Mouse (Mus musculus) neural tube, embryonic 14.5 days (tissue): ENCODE data around the gene Krtap4-13. TPM values are rescaled to one million over a fixed set of nuclear protein-coding genes. Genes with fewer than 3 reads are reported as not detected.

Source experiments
- polyA plus RNA-seq: library from polyadenylated mRNA; unstranded; fragments of >200 nt; fragmentation: Nextera tagmentation; extraction: Ambion mirVana; gene quantifications from 2 replicates; pipeline ENCODE4 v1.2.1, GENCODE M21; 2014

Gene Krtap4-13
- polyA plus RNA-seq, 1 experiment from 2014 or later, result not detected

Other genes starting within 250 kb of the Krtap4-13 start
- gene Krtap3-1, start 243.3 kb downstream of the Krtap4-13 start, polyA plus RNA-seq, result not detected in 2 replicates
- not detected in 2 replicates for gene Krtap1-5, start 228.9 kb downstream of the Krtap4-13 start, polyA plus RNA-seq
- gene Krtap1-4, start 226.2 kb downstream of the Krtap4-13 start, polyA plus RNA-seq, result not detected in 2 replicates
- not detected in 2 replicates for gene Krtap1-3, start 218.6 kb downstream of the Krtap4-13 start, polyA plus RNA-seq
- not detected in 2 replicates for gene Krtap9-3, start 211.8 kb downstream of the Krtap4-13 start, polyA plus RNA-seq
- not detected in 2 replicates for gene Gm11938, start 206.6 kb downstream of the Krtap4-13 start, polyA plus RNA-seq
- not detected in 2 replicates for gene Gm11937, start 199.7 kb downstream of the Krtap4-13 start, polyA plus RNA-seq
- not detected in 2 replicates for gene Krtap2-4, start 195.0 kb downstream of the Krtap4-13 start, polyA plus RNA-seq
- not detected in 2 replicates for gene Gm11562, start 189.5 kb downstream of the Krtap4-13 start, polyA plus RNA-seq
- gene Krtap4-1, start 181.7 kb downstream of the Krtap4-13 start, polyA plus RNA-seq, result not detected in 2 replicates
- not detected in 2 replicates for gene Krtap4-2, start 174.8 kb downstream of the Krtap4-13 start, polyA plus RNA-seq
- gene Krtap4-7, start 165.8 kb downstream of the Krtap4-13 start, polyA plus RNA-seq, result not detected in 2 replicates
- not detected in 2 replicates for gene Gm11555, start 159.7 kb downstream of the Krtap4-13 start, polyA plus RNA-seq
- gene Gm11563, start 150.9 kb downstream of the Krtap4-13 start, polyA plus RNA-seq, result not detected in 2 replicates
- not detected in 2 replicates for gene Krtap4-6, start 143.9 kb downstream of the Krtap4-13 start, polyA plus RNA-seq
- gene Gm14190, start 119.2 kb downstream of the Krtap4-13 start, polyA plus RNA-seq, result not detected in 2 replicates
- not detected in 2 replicates for gene Gm14180, start 75.6 kb downstream of the Krtap4-13 start, polyA plus RNA-seq
- gene Gm11595, start 37.0 kb downstream of the Krtap4-13 start, polyA plus RNA-seq, result not detected in 2 replicates
- gene Krtap4-8, start 29.2 kb downstream of the Krtap4-13 start, polyA plus RNA-seq, result not detected in 2 replicates
- not detected in 2 replicates for gene Krtap4-9, start 24.7 kb downstream of the Krtap4-13 start, polyA plus RNA-seq
- gene Gm11596, start 16.4 kb downstream of the Krtap4-13 start, polyA plus RNA-seq, result not detected in 2 replicates
- not detected in 2 replicates for gene Gm11569, start 11.0 kb downstream of the Krtap4-13 start, polyA plus RNA-seq
- not detected in 2 replicates for gene Gm11554, start 5.4 kb downstream of the Krtap4-13 start, polyA plus RNA-seq
- not detected in 2 replicates for gene Gm11564, start 5.8 kb upstream of the Krtap4-13 start, polyA plus RNA-seq
- gene 2300003K06Rik, start 28.2 kb upstream of the Krtap4-13 start, polyA plus RNA-seq, result not detected in 2 replicates
- not detected in 2 replicates for gene Krtap4-16, start 41.7 kb upstream of the Krtap4-13 start, polyA plus RNA-seq
- not detected in 2 replicates for gene Gm11568, start 48.0 kb upstream of the Krtap4-13 start, polyA plus RNA-seq
- gene Gm11559, start 54.6 kb upstream of the Krtap4-13 start, polyA plus RNA-seq, result not detected in 2 replicates
- gene Krtap9-1, start 63.5 kb upstream of the Krtap4-13 start, polyA plus RNA-seq, result not detected in 2 replicates
- not detected in 2 replicates for gene Gm11567, start 69.3 kb upstream of the Krtap4-13 start, polyA plus RNA-seq
- gene Krtap31-1, start 98.0 kb upstream of the Krtap4-13 start, polyA plus RNA-seq, result not detected in 2 replicates
- gene Gm11565, start 104.9 kb upstream of the Krtap4-13 start, polyA plus RNA-seq, result not detected in 2 replicates
- gene Krtap31-2, start 126.4 kb upstream of the Krtap4-13 start, polyA plus RNA-seq, result not detected in 2 replicates
- not detected in 2 replicates for gene Krtap9-5, start 138.6 kb upstream of the Krtap4-13 start, polyA plus RNA-seq
- not detected in 2 replicates for gene Krtap29-1, start 169.2 kb upstream of the Krtap4-13 start, polyA plus RNA-seq
- 0.24 TPM in 1 of 2 replicates, not detected in the other for gene Krtap16-1, start 176.7 kb upstream of the Krtap4-13 start, polyA plus RNA-seq
- 0.56 and 0.86 TPM in 2 replicates for gene Krtap17-1, start 184.1 kb upstream of the Krtap4-13 start, polyA plus RNA-seq
- gene Krt33a, start 206.3 kb upstream of the Krtap4-13 start, polyA plus RNA-seq, result not detected in 2 replicates
- gene Krt33b, start 220.0 kb upstream of the Krtap4-13 start, polyA plus RNA-seq, result not detected in 2 replicates
- gene Krt34, start 231.7 kb upstream of the Krtap4-13 start, polyA plus RNA-seq, result not detected in 2 replicates
- gene Krt31, start 240.7 kb upstream of the Krtap4-13 start, polyA plus RNA-seq, result not detected in 2 replicates